Mouse (Mus musculus) adrenal gland, postnatal 36 days (tissue): ENCODE data around the gene Etaa1. TPM values are rescaled to one million over a fixed set of nuclear protein-coding genes. Genes with fewer than 3 reads are reported as not detected.
"Not testable (repeated sequence)": the region's sequence is repeated elsewhere in the genome, so short reads cannot be mapped to it uniquely, and the experiment has no call there.

Experiments used
- DNase-seq, 2 experiments: peaks; one replicate each; pipeline ENCODE4 v3.0.0; 2021; ENCODE audit warnings: mixed read lengths in 1 of 2
- long read RNA-seq, 2 experiments: library from polyadenylated mRNA; stranded (forward); transcript quantifications; one replicate each; pipeline ENCODE4 v2.0.0; 2021; ENCODE audit warnings: borderline sequencing depth in 2 of 2
- total RNA-seq, 2 experiments: library from RNA; stranded (reverse); gene quantifications; 2 replicates each; pipeline ENCODE4 v1.2.3; 2021

Gene Etaa1
- 1 to 10 TPM; 6.1 to 9.7 TPM for total RNA-seq
- long read RNA-seq, experiment 1, full-length matches to known transcripts = 7 of 9 reads
- long read RNA-seq, experiment 1, partial matches to known transcripts = 2 of 9 reads
- long read RNA-seq, experiment 1, other reads (novel, unspliced or antisense) = 0 of 9 reads
- long read RNA-seq, experiment 2, full-length matches to known transcripts = 4 of 5 reads
- long read RNA-seq, experiment 2, partial matches to known transcripts = 0 of 5 reads
- long read RNA-seq, experiment 2, other reads (novel, unspliced or antisense) = 1 of 5 reads

- peak; percentile 96 to 97 for DNase-seq
Measured at GRCm38 (mm10) chr11:17953231-17954134, at the start of gene Etaa1. Gene Etaa1 (minus strand): TSS chr11:17953875.

GRCm38 (mm10) chr11:17994151-17994550, 40.5 kb upstream of the Etaa1 start:
- DNase-seq = no peak

- DNase-seq = peak in 1 of 2 experiments; percentile 4
Measured at GRCm38 (mm10) chr11:17992311-17992710, 38.6 kb upstream of the Etaa1 start.

- DNase-seq = no peak
Measured at GRCm38 (mm10) chr11:17983331-17983730, 29.7 kb upstream of the Etaa1 start.

- DNase-seq = no peak
Measured at GRCm38 (mm10) chr11:17981246-17981645, 27.6 kb upstream of the Etaa1 start.

GRCm38 (mm10) chr11:17975581-17975980, 21.9 kb upstream of the Etaa1 start:
- DNase-seq = no peak

GRCm38 (mm10) chr11:17952791-17953190, 884 bp downstream of the Etaa1 start:
- DNase-seq = no peak

- DNase-seq = no peak
Measured at GRCm38 (mm10) chr11:17951336-17951735, 2.3 kb downstream of the Etaa1 start.

GRCm38 (mm10) chr11:17939168-17939567, 14.5 kb downstream of the Etaa1 start:
- DNase-seq = peak in 1 of 2 experiments; percentile 11

- no peak for DNase-seq
Measured at GRCm38 (mm10) chr11:17937931-17938330, 15.7 kb downstream of the Etaa1 start.

GRCm38 (mm10) chr11:17917905-17918304, 35.8 kb downstream of the Etaa1 start:
- no peak for DNase-seq

- DNase-seq = no peak
Measured at GRCm38 (mm10) chr11:17917101-17917500, 36.6 kb downstream of the Etaa1 start.

- DNase-seq = no peak
Measured at GRCm38 (mm10) chr11:17916486-17916885, 37.2 kb downstream of the Etaa1 start.

- not testable (repeated sequence) for DNase-seq
Measured at GRCm38 (mm10) chr11:17900996-17901395, 52.7 kb downstream of the Etaa1 start.
